Mouse (Mus musculus) kidney, adult 2 months (tissue): ENCODE measurements around the gene Esrrg. TPM values are rescaled to one million over a fixed set of nuclear protein-coding genes. Genes with fewer than 3 reads are reported as not detected.

ENCODE experiments used
- DNase-seq: peaks from one replicate; pipeline ENCODE4 v3.0.0; 2021
- H3K27ac ChIP-seq: fragments of 200-500 bp; 2 replicates; pipeline ENCODE4 v1.5.1; 2012; ENCODE audit warnings: low read depth, low read length, control low read depth, inconsistent platforms; ENCODE audit not compliant: insufficient read depth
- H3K27me3 ChIP-seq: fragments of 200-500 bp; replicated peaks from 2 replicates; pipeline ENCODE4 v1.6.1; 2012; ENCODE audit warnings: mild to moderate bottlenecking, moderate library complexity, low read length, inconsistent platforms; ENCODE audit not compliant: control insufficient read depth, insufficient read depth
- H3K36me3 ChIP-seq: fragments of 200-500 bp; 2 replicates; pipeline ENCODE4 v1.6.1; 2012; ENCODE audit warnings: mild to moderate bottlenecking, moderate library complexity, low read length, inconsistent platforms; ENCODE audit not compliant: control insufficient read depth, insufficient read depth
- H3K4me1 ChIP-seq: fragments of 200-500 bp; 2 replicates; pipeline ENCODE4 v1.6.1; 2011; ENCODE audit warnings: low read length; ENCODE audit not compliant: control insufficient read depth, insufficient read depth
- H3K4me3 ChIP-seq: fragments of 200-500 bp; 2 replicates; pipeline ENCODE4 v1.5.1; 2011; ENCODE audit warnings: mild to moderate bottlenecking, low read depth, low read length, control low read depth; ENCODE audit not compliant: insufficient read depth
- CTCF ChIP-seq: fragments of 200-500 bp; conservative IDR thresholded peaks from 2 replicates; pipeline ENCODE4 v1.5.1; 2011; ENCODE audit warnings: low read depth, mild to moderate bottlenecking, control low read depth, low read length, moderate library complexity, mixed read lengths; ENCODE audit not compliant: insufficient read depth, insufficient read length
- POLR2A ChIP-seq: fragments of 200-500 bp; IDR thresholded peaks from one replicate; pipeline ENCODE4 v1.6.1; 2011; ENCODE audit warnings: low read depth, low read length, control low read depth
- WGBS: fragments of 180-500 bp; shearing (Covaris S2); methylation state at CpG from one replicate; pipeline ENCODE4 v1.1.7; 2018; 5-methylcytosine and 5-hydroxymethylcytosine counted together
- polyA plus RNA-seq: library from polyadenylated mRNA; depleted of rRNA; stranded (reverse); fragments of >200 nt; gene quantifications from 2 replicates; pipeline ENCODE4 v1.2.3, GENCODE M21; 2012

The Esrrg gene
- polyA plus RNA-seq, 1 experiment, result 24.2 TPM

- no peak for DNase-seq
- H3K36me3 ChIP-seq, result no peaks in the 10 kb centered on the region
- TF ChIP-seq POLR2A, result no peak
- no peak for TF ChIP-seq CTCF
- WGBS, result 22% methylated on average over 24 of the region's 24 CpGs
- peaks cover 17% of the 10 kb centered on the region for H3K4me1 ChIP-seq
- H3K27me3 ChIP-seq, result no peaks in the 10 kb centered on the region
- H3K4me3 ChIP-seq, result peak overlapping the region; percentile 55; the same call in 1 of the 2 replicates
- peak overlapping the region; percentile 28; the same call in 1 of the 2 replicates for H3K27ac ChIP-seq
Observed at GRCm38 (mm10) chr1:187650786-187651687, 42.4 kb downstream of the Esrrg start.

GRCm38 (mm10) chr1:187651688-187652241 is 43.2 kb downstream of the Esrrg start:
- TF ChIP-seq POLR2A, result no peak
- TF ChIP-seq CTCF, result no peak
- Histone ChIP-seq H3K36me3 (no peaks in the 10 kb centered on the region), H3K4me3 (peak overlapping the region; percentile 55), H3K27me3 (no peaks in the 10 kb centered on the region), H3K4me1 (peaks cover 17% of the 10 kb centered on the region), H3K27ac (peak overlapping the region; percentile 5)
- under 1% methylated on average over 47 of the region's 47 CpGs for WGBS
- peak; percentile 77 for DNase-seq

GRCm38 (mm10) chr1:187652445-187652844 is 43.9 kb downstream of the Esrrg start:
- H3K4me1 ChIP-seq, result peaks cover 17% of the 10 kb centered on the region
- H3K4me3 ChIP-seq, result peak overlapping the region; percentile 55; the same call in 1 of the 2 replicates
- WGBS, result 22% methylated on average over 7 of the region's 7 CpGs
- TF ChIP-seq POLR2A (no peak), CTCF (no peak)
- no peaks in the 10 kb centered on the region for H3K27me3 ChIP-seq
- no peaks in the 10 kb centered on the region for H3K36me3 ChIP-seq
- DNase-seq, result peak; percentile 41
- H3K27ac ChIP-seq, result peak overlapping the region; percentile 24; the same call in 1 of the 2 replicates

GRCm38 (mm10) chr1:187653390-187653789 is 44.8 kb downstream of the Esrrg start:
- H3K27me3 ChIP-seq, result no peaks in the 10 kb centered on the region
- peaks cover 17% of the 10 kb centered on the region for H3K4me1 ChIP-seq
- TF ChIP-seq POLR2A (no peak), CTCF (no peak)
- H3K27ac ChIP-seq, result peak overlapping the region; percentile 39
- H3K4me3 ChIP-seq, result no peak overlapping the region
- DNase-seq, result peak; percentile 51
- 41% methylated on average over 9 of the region's 9 CpGs for WGBS
- no peaks in the 10 kb centered on the region for H3K36me3 ChIP-seq

- Histone ChIP-seq H3K36me3 (no peaks in the 10 kb centered on the region), H3K27me3 (no peaks in the 10 kb centered on the region), H3K4me1 (peaks cover 21% of the 10 kb centered on the region), H3K27ac (no peak overlapping the region), H3K4me3 (no peak overlapping the region)
- no peak for TF ChIP-seq POLR2A
- TF ChIP-seq CTCF, result no peak
- DNase-seq, result peak; percentile 30
- WGBS, result 51% methylated on average over 9 of the region's 9 CpGs
Observed at GRCm38 (mm10) chr1:187660963-187661362, 52.4 kb downstream of the Esrrg start.

- WGBS, result 19% methylated on average over 12 of the region's 12 CpGs
- Histone ChIP-seq H3K27me3 (no peaks in the 10 kb centered on the region), H3K4me1 (peaks cover 21% of the 10 kb centered on the region), H3K4me3 (peak overlapping the region; percentile 38), H3K27ac (peak overlapping the region; percentile 89), H3K36me3 (no peaks in the 10 kb centered on the region)
- TF ChIP-seq CTCF (no peak), POLR2A (no peak)
- peak; percentile 90 for DNase-seq
Observed at GRCm38 (mm10) chr1:187662083-187662609, 53.6 kb downstream of the Esrrg start.

- peak; percentile 79 for DNase-seq
- Histone ChIP-seq H3K27me3 (no peaks in the 10 kb centered on the region), H3K4me3 (peak overlapping the region; percentile 53), H3K4me1 (peaks cover 21% of the 10 kb centered on the region), H3K36me3 (no peaks in the 10 kb centered on the region), H3K27ac (peak overlapping the region; percentile 89)
- WGBS, result 29% methylated on average over 6 of the region's 6 CpGs
- TF ChIP-seq POLR2A (no peak), CTCF (no peak)
Observed at GRCm38 (mm10) chr1:187663376-187663775, 54.8 kb downstream of the Esrrg start.
